Mouse (Mus musculus) brain, adult 2 months (tissue): ENCODE results near the gene Mpnd.
A peak's percentile ranks its signal among the peaks of the same experiment; 100 is the strongest.

Experiments used
- DNase-seq: peaks from one replicate; pipeline ENCODE4 v3.0.0; 2011; ENCODE audit warnings: low read depth, low spot score

The Mpnd gene

DNA sequence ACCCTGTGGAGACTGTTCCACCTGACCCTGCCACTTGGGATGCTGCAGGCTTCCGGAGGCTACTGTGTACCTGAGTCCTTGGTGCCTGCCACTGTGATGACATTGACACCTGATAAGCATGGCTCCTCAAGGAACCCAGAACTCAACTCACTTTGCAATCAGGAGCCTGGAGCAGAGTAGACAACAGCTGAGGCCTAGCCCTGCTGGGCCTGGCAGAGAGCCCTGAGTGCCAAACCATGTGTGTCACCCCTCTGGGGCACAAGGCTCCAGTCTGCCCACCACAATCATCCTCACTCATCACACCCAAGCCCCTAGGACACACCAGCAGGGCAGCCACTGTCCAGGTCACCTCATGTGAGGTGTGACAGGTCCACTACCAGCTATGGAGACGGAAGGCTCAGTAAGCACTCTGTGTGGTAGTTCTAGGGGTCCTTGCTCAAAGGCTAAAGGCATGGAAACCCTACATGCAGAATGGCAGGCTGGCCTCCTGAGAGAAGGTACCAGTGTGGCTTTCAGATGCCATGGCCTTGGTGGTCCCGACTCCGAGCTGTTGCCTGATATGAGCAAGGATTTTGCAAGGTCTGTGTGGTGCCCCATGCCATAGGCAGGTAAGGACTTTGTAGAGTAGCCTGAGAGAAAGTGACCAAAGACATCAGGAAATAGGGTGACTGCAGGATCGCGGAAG is 15.0 kb downstream of the Mpnd start:
- no peak for DNase-seq

DNA sequence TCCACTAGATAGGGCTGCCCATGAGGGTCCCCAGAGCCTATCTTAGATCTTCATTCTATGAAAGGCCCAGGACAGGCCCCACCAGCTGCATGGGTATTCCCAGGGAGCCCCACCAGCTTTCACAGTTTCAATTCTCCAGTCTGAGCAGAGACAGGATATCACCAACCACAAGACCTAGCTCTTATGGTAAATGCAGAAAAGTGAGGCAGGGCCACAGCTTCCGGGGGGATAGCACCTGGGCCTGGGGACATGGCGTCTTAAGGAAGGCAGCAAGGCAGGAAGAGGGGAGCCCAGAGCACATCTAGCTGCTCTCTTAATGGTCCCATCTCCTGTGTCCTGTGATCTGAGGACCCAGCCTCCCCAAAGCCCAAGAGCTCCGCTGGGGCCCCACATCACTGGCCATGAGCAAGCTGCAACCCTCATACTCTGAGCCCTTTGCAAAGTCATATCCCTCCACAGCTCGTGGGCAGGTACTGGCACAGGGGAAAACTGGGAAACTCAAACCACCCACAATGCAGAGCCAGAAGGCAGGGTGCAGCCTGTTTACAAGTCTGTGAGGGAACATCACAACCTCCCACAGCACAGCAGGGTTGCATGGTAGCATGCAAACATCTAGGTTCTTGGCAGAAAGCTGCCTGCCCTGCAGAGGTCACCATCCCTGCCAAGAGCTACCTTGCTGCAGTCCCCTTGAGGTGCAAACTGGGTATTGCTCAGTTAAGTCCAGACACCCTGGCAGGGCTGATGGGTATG is 15.8 kb downstream of the Mpnd start:
- DNase-seq, result peak; percentile 89

- DNase-seq, result peak; percentile 78
Measured at GRCm38 (mm10) chr17:56022131-56022988, 16.8 kb downstream of the Mpnd start.

DNA sequence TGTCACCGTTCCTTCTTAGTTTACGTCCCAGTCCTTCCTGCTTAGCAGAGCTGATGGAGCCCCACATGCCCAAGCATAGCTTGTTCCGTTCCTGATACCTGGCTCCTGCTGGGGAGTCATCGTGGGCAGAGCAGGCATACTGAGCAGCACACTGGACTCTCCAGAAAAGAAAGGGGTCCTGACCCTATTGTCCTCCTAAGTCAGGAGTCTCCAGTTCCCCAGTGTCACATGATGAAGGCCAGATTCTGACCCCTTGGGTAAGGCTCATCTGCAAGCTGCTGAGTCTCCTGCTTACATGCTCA is 17.4 kb downstream of the Mpnd start:
- no peak for DNase-seq

DNA sequence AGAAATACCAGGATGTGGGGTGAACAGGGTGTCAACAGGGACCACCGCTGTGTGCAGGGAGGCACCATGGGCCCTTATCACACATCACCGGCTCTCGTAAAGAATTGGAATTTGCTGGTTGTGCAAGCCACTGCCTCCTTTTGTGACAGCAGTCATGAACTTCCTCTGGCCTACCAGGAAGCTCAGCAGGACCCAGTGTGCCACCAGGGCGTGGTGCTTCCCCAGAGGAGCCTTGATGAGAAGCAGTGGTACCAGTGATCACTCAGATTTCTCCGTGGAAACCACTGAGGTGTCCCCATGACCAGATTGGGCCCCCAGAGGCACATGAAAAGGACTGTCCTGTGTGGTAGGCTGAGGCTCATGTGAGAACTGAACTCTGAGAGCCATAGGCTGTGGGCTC is 17.9 kb downstream of the Mpnd start:
- no peak for DNase-seq

DNA sequence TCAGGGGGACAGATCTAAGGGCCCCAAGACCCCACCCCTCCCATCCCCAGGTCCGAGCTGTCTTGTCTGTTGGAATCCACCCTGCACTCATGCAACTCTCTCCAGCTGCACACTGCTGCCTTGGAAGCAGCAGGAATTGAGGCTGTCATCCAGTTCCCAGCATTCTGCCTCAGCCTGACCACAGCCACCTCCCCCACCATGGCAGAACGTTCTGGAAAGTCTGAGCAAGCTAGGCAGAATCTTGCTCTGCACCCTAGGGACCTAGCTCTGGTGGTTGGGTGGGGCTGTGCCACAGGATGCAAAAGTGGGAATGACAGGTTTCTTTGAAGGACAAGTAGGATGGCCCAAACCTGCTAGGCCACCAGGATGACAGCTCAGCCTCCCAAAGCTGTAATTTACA is 19.0 kb downstream of the Mpnd start:
- DNase-seq, result no peak

DNA sequence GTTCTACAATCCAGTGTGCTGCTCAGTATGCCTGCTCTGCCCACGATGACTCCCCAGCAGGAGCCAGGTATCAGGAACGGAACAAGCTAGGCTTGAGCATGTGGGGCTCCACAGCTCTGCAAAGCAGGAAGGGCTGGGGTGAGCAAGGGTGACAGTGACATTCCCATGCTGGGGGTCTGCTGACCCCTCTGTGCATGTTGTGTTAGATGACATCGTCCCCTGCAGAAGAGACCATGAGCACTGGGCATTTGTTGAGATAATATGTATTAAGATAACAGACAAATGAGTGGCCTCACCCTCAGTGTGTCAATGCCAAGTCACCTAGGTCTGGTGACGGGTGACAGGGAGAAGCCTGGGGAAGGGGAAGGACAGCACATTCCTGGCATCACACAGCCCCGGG is 19.4 kb downstream of the Mpnd start:
- DNase-seq, result no peak

GRCm38 (mm10) chr17:56026303-56026702 is 20.8 kb downstream of the Mpnd start:
- no peak for DNase-seq

- no peak for DNase-seq
Measured at GRCm38 (mm10) chr17:56026881-56027280, 21.4 kb downstream of the Mpnd start.

DNA sequence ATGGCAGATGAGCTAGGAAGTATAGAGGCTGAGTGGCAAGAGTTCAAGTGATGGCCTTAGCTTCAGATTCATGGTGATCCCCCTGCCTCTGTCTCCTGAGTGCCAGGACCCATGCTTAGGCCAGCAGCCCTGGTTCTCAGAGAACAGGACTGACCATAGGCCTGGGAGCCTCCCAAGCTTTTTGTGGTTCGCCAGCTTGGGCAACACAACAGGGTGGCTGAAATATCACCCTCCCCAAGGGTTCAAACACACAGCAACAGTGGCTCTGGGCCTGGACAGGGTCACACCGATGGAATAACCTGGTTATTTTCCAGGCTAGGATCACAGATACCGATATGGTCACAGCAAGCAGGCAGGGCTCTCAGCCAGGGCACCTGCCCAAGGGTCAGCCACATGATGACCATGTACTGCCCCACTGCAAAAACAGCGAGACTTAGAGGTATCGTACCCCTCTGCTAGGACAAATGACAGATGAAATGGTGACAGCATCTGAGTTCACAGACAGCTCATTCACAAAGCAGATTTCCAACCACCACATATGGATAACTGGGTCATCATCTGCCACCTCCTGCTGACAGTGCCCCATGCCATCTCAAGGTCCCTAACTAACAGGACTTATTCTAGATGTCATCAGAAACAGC is 22.4 kb downstream of the Mpnd start:
- peak; percentile 84 for DNase-seq

GRCm38 (mm10) chr17:56030238-56030870 is 24.8 kb downstream of the Mpnd start:
- DNase-seq, result peak; percentile 27

GRCm38 (mm10) chr17:56030919-56031318 is 25.4 kb downstream of the Mpnd start:
- peak; percentile 62 for DNase-seq

DNA sequence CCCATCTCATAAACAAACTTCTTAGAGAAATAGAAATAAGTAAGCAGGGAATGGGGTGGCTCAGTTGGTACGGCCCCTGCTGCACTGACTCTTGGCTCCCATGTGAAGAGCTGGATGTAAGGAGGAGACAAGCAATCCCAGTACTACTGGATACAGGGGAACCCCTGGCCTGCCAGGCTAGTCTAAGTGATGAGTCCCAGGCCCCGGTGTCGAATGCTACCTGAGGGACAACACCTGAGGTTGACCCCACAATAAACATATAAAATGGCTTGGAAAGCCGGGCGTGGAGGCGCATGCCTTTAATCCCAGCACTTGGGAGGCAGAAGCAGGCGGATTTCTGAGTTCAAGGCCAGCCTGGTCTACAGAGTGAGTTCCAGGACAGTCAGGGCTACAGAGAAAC is 25.9 kb downstream of the Mpnd start:
- DNase-seq, result no peak

DNA sequence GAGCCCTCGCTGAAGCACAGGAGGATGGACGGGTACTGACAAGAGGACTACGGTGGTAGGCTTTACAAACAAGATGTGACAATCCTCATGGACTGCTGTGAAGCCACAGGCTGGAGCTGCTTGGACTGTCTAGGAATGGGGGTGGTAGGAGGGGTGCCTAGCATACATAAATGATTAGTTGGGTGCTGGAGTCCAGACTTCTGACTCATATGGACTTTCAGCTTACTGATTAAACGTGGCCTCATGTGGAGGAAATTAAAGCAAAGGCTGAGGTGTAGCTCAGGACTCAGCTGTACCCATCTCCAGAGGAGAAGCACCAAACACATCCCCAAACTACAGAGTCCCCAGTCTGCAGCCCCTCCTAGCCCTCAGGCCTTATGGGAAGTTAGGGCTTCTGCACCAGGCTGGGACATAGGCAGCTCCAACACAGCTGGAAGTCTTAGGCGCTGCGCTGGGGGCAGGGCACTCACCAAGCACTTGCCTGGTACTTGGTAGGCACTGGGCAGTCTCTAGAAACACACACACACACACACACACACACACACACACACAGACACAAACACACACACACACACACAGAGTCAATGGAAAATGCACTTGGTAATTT is 26.7 kb downstream of the Mpnd start:
- DNase-seq, result no peak

DNA sequence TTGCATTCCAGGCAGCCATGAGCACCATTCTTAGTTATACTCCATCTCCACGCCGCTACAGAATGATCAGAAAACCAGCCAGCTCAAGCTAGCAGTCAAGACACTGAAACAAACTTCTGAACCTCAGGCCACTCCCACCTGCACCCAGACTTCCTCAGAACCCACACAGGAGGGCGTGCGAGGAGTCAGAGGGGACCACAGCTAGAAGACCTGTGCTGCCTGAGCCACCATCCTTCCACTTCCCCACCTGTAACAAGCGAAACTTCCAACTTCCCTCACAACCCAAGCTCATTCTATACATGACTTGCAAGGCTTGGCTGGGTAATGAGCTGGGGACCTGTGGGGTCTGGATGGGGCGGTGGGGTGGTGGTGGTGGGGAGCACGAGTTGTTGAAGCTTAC is 27.3 kb downstream of the Mpnd start:
- DNase-seq, result no peak

GRCm38 (mm10) chr17:56034040-56034725 is 28.7 kb downstream of the Mpnd start:
- no peak for DNase-seq

GRCm38 (mm10) chr17:56034726-56035100 is 29.2 kb downstream of the Mpnd start:
- DNase-seq, result no peak

DNA sequence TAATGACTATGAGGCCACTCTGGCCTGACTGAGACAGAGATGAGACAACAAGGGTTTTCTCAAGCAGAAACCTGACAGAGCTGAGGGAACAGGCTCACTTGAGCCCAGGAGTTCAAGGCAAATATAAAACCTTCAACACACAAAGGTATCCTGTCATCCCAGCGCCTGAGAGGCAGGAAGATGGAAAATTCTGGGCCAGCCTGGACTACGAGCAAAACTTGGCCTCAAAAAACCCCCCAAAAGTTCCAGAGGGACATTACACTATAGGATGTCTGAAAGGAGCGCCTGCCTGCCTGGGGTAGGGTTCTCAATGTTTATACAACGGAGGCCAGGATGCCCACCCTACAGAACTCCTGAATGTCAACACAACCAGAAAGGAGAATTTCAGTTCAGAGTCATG is 29.7 kb downstream of the Mpnd start:
- no peak for DNase-seq

DNA sequence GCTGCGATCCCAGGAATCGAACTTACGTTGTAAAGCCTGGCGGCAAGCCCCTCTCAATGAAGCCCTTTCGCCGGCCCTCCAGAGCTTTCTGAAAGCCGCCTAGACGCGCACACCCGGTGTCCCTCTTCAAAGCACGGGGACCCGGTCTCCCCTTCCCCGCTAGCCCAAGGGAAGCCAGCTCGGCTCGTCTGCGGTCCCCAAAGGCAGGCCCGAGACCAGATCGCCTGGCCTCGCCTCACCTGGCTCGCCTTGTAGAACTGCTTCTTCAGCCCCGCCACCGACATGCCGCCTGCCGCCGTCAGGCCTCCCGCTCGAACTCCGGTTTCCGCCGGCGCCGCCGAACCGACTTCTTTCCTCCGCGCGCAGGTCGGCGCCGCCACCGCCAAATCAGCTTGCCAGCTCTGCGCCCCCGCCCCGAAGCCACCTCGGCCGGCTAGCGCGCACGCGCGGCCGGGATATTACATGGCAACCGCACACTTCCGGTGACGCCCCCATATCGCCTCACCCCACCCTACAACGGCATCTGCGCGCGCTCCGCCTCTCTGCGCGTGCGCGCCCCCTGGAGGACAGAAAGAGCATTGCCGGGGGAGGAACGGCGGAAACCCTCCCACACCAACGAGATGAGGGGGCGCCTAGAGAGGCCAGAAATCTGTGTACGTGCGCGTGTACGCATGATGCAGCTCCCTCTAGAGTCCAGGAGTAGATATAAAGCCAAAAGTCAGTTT is 30.8 kb downstream of the Mpnd start, which contains the start of gene Sh3gl1:
Gene Sh3gl1 (minus strand): TSS at position 460 of the 725 bp plus-strand sequence.
- DNase-seq, result peak; percentile 99

DNA sequence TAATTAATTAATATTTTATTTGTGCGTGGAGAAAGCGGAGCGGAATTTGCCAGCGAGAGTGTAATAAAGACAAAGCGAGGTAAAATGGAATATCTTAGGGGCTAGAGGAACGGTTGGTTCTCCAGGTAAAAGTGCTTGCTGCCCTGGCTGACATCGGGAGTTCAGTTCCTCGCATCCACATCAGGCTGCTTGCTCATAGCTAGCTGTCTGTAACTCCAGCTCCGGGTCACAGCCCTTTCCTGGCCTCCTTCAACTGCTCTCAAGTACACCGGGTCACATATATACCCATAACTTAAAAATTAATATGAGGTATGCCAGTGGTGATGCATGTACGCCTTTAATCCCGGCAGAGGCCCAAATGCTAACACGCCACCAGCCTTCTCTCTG is 31.4 kb downstream of the Mpnd start:
- no peak for DNase-seq
